Mouse (Mus musculus): ENCODE results near the gene Lmln. TPM values are rescaled to one million over a fixed set of nuclear protein-coding genes. Genes with fewer than 3 reads are reported as not detected.

Lmln gene
- polyA plus RNA-seq, 1 experiment from 2014 or later, result 0.71 TPM

- WGBS (ENCODE audit: insufficient replicate concordance), result 56% methylated on average over 5 of the region's 5 CpGs
Measured at GRCm38 (mm10) chr16:33077069-33077627, 14.8 kb downstream of the Lmln start.

GRCm38 (mm10) chr16:33080063-33080462 lies 17.7 kb downstream of the Lmln start:
- Histone ChIP-seq H3K9me3 (replicated peaks) (no peaks in the 10 kb centered on the region), H3K4me1 (replicated peaks) (0 out of 2 replicates have a peak, but pooled peaks cover 4% of the 10 kb centered on the region), H3K4me2 (no peak overlapping the region), H3K27me3 (no peaks in the 10 kb centered on the region), H3K27ac (no peak overlapping the region), H3K9ac (no peak overlapping the region), H3K36me3 (0 out of 2 replicates have a peak, but pooled peaks cover 2% of the 10 kb centered on the region), H3K4me3 (replicated peaks) (no peak overlapping the region)
- DNase-seq, result no peak
- WGBS (ENCODE audit: insufficient replicate concordance), result 79% methylated on average over 7 of the region's 7 CpGs
- ATAC-seq (ENCODE audit: low read depth), result no peak

More at GRCm38 (mm10) chr16:33077069-33077627, 14.8 kb downstream of the Lmln start:
- no peak overlapping the region for H3K27ac ChIP-seq
- H3K4me1 ChIP-seq (replicated peaks), result peaks cover 13% of the 10 kb centered on the region; the same call in 1 of the 2 replicates
- no peak for DNase-seq
- no peaks in the 10 kb centered on the region for H3K27me3 ChIP-seq
- H3K4me2 ChIP-seq, result no peak overlapping the region
- no peak overlapping the region for H3K9ac ChIP-seq
- H3K9me3 ChIP-seq (replicated peaks), result no peaks in the 10 kb centered on the region
- H3K36me3 ChIP-seq, result no peaks in the 10 kb centered on the region
- ATAC-seq (ENCODE audit: low read depth), result no peak
- H3K4me3 ChIP-seq (replicated peaks), result no peak overlapping the region

DNA sequence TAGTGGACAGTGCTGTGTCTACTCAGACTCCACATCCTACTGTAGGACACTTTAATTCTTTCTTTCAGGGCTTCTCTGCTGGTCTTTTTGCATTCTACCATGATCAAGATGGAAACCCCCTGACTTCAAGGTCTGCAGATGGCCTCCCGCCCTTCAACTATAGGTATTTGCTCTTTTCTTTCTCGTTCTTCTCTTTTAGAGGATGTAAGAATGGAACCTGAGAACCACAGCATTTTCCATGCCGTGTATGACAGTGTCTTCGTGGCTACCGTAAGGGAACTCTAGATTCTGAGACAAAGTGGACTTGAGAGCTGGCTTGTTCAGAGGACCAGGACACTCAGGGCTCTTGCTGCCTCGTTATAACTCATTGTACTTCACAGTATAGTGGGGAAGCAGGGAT lies 20.6 kb downstream of the Lmln start:
- Histone ChIP-seq H3K27me3 (no peaks in the 10 kb centered on the region), H3K27ac (no peak overlapping the region), H3K4me2 (no peak overlapping the region), H3K36me3 (0 out of 2 replicates have a peak, but pooled peaks cover 2% of the 10 kb centered on the region), H3K9me3 (replicated peaks) (no peaks in the 10 kb centered on the region), H3K4me3 (replicated peaks) (no peak overlapping the region), H3K9ac (no peak overlapping the region), H3K4me1 (replicated peaks) (no peaks in the 10 kb centered on the region)
- ATAC-seq (ENCODE audit: low read depth) (no peak), DNase-seq (no peak)
- 74% methylated on average over 6 of the region's 6 CpGs for WGBS (ENCODE audit: insufficient replicate concordance)

GRCm38 (mm10) chr16:33083996-33084395 lies 21.7 kb downstream of the Lmln start:
- no peak for DNase-seq
- WGBS (ENCODE audit: insufficient replicate concordance), result 82% methylated on average over 2 of the region's 2 CpGs
- H3K36me3 ChIP-seq, result 0 out of 2 replicates have a peak, but pooled peaks cover 6% of the 10 kb centered on the region
- no peak for ATAC-seq (ENCODE audit: low read depth)
- H3K4me1 ChIP-seq (replicated peaks), result no peaks in the 10 kb centered on the region
- no peaks in the 10 kb centered on the region for H3K27me3 ChIP-seq
- no peak overlapping the region for H3K4me2 ChIP-seq
- no peak overlapping the region for H3K9ac ChIP-seq
- no peak overlapping the region for H3K4me3 ChIP-seq (replicated peaks)
- no peaks in the 10 kb centered on the region for H3K9me3 ChIP-seq (replicated peaks)
- H3K27ac ChIP-seq, result no peak overlapping the region

DNA sequence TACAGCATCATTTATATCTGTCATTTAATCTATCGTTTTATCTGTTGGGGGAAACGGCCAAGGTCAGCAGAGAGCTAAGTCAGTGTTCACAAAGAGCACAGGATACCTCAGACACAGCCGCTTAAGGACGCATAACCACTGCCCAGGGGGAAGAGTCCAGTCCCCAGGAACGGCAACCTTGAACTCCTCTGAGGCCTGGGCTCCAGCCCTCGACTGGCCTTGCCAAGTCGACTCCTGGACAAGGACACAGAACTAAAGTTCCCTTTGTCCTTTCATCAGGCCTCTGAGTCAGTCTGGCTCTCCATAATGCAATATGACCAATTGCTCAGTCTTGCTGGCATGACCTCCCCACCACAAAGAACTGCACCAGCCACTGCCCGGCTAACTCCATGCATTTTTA lies 23.3 kb downstream of the Lmln start:
- ATAC-seq (ENCODE audit: low read depth), result no peak
- 63% methylated on average over 8 of the region's 8 CpGs for WGBS (ENCODE audit: insufficient replicate concordance)
- no peak overlapping the region for H3K4me2 ChIP-seq

GRCm38 (mm10) chr16:33113726-33114125 lies 51.4 kb downstream of the Lmln start:
- H3K9me3 ChIP-seq (replicated peaks), result no peaks in the 10 kb centered on the region
- WGBS (ENCODE audit: insufficient replicate concordance), result 63% methylated on average over 4 of the region's 4 CpGs

More for the DNA sequence above, 23.3 kb downstream of the Lmln start:
- Histone ChIP-seq H3K27me3 (no peaks in the 10 kb centered on the region), H3K9me3 (replicated peaks) (no peaks in the 10 kb centered on the region), H3K27ac (no peak overlapping the region), H3K4me3 (replicated peaks) (no peak overlapping the region), H3K36me3 (0 out of 2 replicates have a peak, but pooled peaks cover 6% of the 10 kb centered on the region), H3K9ac (no peak overlapping the region), H3K4me1 (replicated peaks) (no peaks in the 10 kb centered on the region)
- DNase-seq, result no peak

DNA sequence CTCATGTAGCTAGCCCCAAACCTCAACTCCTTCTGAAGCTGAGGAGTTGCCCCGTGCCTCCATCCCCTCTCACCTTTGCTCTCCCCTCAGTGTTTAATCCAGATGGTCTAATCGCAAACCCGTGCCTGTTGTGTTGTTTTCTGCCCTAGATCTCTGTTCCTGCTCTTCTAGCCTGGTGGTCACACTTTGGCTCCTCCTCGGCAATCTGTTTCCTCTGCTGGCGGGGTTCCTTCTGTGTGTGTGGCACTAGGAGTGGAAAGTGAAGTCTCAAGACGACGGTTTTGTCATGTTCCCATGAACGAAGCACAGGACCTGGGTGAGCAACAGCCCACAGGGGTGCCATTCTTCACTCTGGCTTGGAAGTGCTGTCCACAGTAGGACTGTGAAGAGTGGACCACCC lies 61.1 kb downstream of the Lmln start:
- no peak overlapping the region for H3K4me3 ChIP-seq (replicated peaks)
- no peak overlapping the region for H3K9ac ChIP-seq
- DNase-seq (no peak), ATAC-seq (ENCODE audit: low read depth) (0 out of 2 replicates have a peak, but pooled peaks have one; percentile 24)
- no peaks in the 10 kb centered on the region for H3K27me3 ChIP-seq
- 67% methylated on average over 8 of the region's 8 CpGs for WGBS (ENCODE audit: insufficient replicate concordance)
- H3K4me1 ChIP-seq (replicated peaks), result peaks cover 13% of the 10 kb centered on the region; the same call in 1 of the 2 replicates
- peak overlapping the region; percentile 47; the same call in 1 of the 2 replicates for H3K27ac ChIP-seq
- no peaks in the 10 kb centered on the region for H3K9me3 ChIP-seq (replicated peaks)
- peak overlapping the region; percentile 23 for H3K4me2 ChIP-seq
- no peaks in the 10 kb centered on the region; the same call in 1 of the 2 replicates for H3K36me3 ChIP-seq

More at GRCm38 (mm10) chr16:33113726-33114125, 51.4 kb downstream of the Lmln start:
- Histone ChIP-seq H3K4me1 (replicated peaks) (no peaks in the 10 kb centered on the region), H3K4me3 (replicated peaks) (no peak overlapping the region), H3K36me3 (peaks cover 3% of the 10 kb centered on the region; the same call in 1 of the 2 replicates), H3K4me2 (no peak overlapping the region), H3K9ac (no peak overlapping the region), H3K27ac (no peak overlapping the region), H3K27me3 (no peaks in the 10 kb centered on the region)
- ATAC-seq (ENCODE audit: low read depth) (no peak), DNase-seq (no peak)

- H3K9ac ChIP-seq, result no peak overlapping the region
- H3K27me3 ChIP-seq, result no peaks in the 10 kb centered on the region
- H3K4me1 ChIP-seq (replicated peaks), result peaks cover 13% of the 10 kb centered on the region; the same call in 1 of the 2 replicates
- no peaks in the 10 kb centered on the region for H3K9me3 ChIP-seq (replicated peaks)
- 74% methylated on average over 24 of the region's 24 CpGs for WGBS (ENCODE audit: insufficient replicate concordance)
- no peak overlapping the region for H3K4me3 ChIP-seq (replicated peaks)
- no peaks in the 10 kb centered on the region; the same call in 1 of the 2 replicates for H3K36me3 ChIP-seq
- H3K4me2 ChIP-seq, result peak overlapping the region; percentile 23
- no peak for DNase-seq
- H3K27ac ChIP-seq, result peak overlapping the region; percentile 47
- ATAC-seq (ENCODE audit: low read depth), result peak; percentile 62; the same call in 1 of the 2 replicates
Measured at GRCm38 (mm10) chr16:33123938-33124820, 61.9 kb downstream of the Lmln start.

GRCm38 (mm10) chr16:33127052-33127451 lies 64.7 kb downstream of the Lmln start:
- no peak overlapping the region for H3K9ac ChIP-seq
- peaks cover 13% of the 10 kb centered on the region; the same call in 1 of the 2 replicates for H3K4me1 ChIP-seq (replicated peaks)
- H3K27ac ChIP-seq, result no peak overlapping the region
- H3K4me3 ChIP-seq (replicated peaks), result no peak overlapping the region
- no peaks in the 10 kb centered on the region; the same call in 1 of the 2 replicates for H3K36me3 ChIP-seq
- no peak for DNase-seq
- no peaks in the 10 kb centered on the region for H3K9me3 ChIP-seq (replicated peaks)
- 70% methylated on average over 6 of the region's 6 CpGs for WGBS (ENCODE audit: insufficient replicate concordance)
- ATAC-seq (ENCODE audit: low read depth), result no peak
- no peak overlapping the region for H3K4me2 ChIP-seq
- no peaks in the 10 kb centered on the region for H3K27me3 ChIP-seq

DNA sequence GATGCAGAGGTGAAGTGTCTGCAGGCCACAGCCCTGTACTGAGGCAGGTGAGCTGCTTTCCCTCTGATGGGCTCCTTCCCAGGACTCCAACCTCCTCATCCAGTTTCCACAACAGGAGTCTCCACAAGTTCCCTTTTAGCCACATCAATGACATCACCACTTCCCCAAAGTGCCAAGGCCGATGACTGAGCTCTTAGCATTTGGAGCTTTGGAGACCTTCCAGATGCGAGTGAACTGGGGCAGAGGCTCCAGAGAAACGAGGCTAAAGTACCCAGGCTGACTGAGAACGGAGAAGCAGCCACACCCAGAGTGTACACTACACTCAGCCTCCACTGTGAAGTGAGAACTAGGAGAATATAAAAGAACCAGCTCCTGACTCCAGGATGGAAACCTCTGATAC lies 68.4 kb downstream of the Lmln start:
- 25% methylated on average over 4 of the region's 4 CpGs for WGBS (ENCODE audit: insufficient replicate concordance)
- no peak overlapping the region for H3K4me3 ChIP-seq (replicated peaks)
- peaks cover 4% of the 10 kb centered on the region; the same call in 1 of the 2 replicates for H3K27me3 ChIP-seq
- DNase-seq, result no peak
- no peak overlapping the region for H3K9ac ChIP-seq
- H3K36me3 ChIP-seq, result no peaks in the 10 kb centered on the region
- no peaks in the 10 kb centered on the region for H3K9me3 ChIP-seq (replicated peaks)
- no peak overlapping the region for H3K4me2 ChIP-seq
- H3K4me1 ChIP-seq (replicated peaks), result peaks cover 5% of the 10 kb centered on the region; the same call in 1 of the 2 replicates
- no peak for ATAC-seq (ENCODE audit: low read depth)
- H3K27ac ChIP-seq, result no peak overlapping the region

DNA sequence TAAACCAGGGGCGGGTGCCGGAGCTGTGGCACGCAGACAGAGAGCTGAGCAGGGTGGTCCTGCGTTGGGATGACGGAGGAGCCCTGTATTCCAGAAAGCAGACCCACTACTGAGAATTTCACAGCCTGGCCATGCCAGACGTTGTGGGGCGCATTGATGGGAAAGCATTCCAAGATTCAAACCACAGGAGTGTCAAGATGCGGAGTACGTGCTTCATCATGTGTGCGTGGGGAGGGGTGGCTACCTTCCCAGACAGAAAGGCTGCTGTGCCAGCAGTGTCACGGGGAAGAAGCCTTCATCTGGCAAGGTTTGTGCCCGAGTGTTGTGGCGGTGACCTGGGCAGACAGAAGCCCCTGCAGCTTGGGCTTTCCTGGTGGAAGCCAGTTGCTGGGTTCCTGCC lies 70.9 kb downstream of the Lmln start:
- no peak overlapping the region for H3K4me3 ChIP-seq (replicated peaks)
- H3K9ac ChIP-seq, result no peak overlapping the region
- no peak overlapping the region for H3K4me2 ChIP-seq
- no peaks in the 10 kb centered on the region for H3K4me1 ChIP-seq (replicated peaks)
- H3K36me3 ChIP-seq, result no peaks in the 10 kb centered on the region
- no peak for DNase-seq
- H3K27me3 ChIP-seq, result peaks cover 4% of the 10 kb centered on the region; the same call in 1 of the 2 replicates
- no peaks in the 10 kb centered on the region for H3K9me3 ChIP-seq (replicated peaks)
- 72% methylated on average over 13 of the region's 13 CpGs for WGBS (ENCODE audit: insufficient replicate concordance)
- no peak for ATAC-seq (ENCODE audit: low read depth)
- no peak overlapping the region for H3K27ac ChIP-seq

All from liver, embryonic 13.5 days (tissue).